Mouse (Mus musculus): ENCODE data around the gene Kmt5c. TPM values are rescaled to one million over a fixed set of nuclear protein-coding genes. Genes with fewer than 3 reads are reported as not detected.

Gene Kmt5c
- polyA plus RNA-seq, 1 experiment from 2014 or later: 57.1 TPM

- Histone ChIP-seq H3K27me3 (replicated peaks; ENCODE audit: control insufficient read depth, insufficient read depth, low read length) (no peaks in the 10 kb centered on the region), H3K4me1 (ENCODE audit: control insufficient read depth, insufficient read depth, low read length) (no peaks in the 10 kb centered on the region), H3K9ac (ENCODE audit: low read length) (no peak overlapping the region), H3K9me3 (replicated peaks; ENCODE audit: control insufficient read depth, low read length) (no peaks in the 10 kb centered on the region), H3K4me2 (ENCODE audit: low read length) (no peak overlapping the region), H3K4me3 (ENCODE audit: low read depth, low read length) (no peak overlapping the region), H3K36me3 (ENCODE audit: control insufficient read depth, insufficient read depth, low read length) (peaks cover 29% of the 10 kb centered on the region), H3K27ac (ENCODE audit: low read depth, low read length) (no peak overlapping the region)
- ATAC-seq (no peak), DNase-seq (ENCODE audit: low spot score) (no peak)
- 83% methylated on average over 3 of the region's 3 CpGs for WGBS
These were observed 20.6 kb upstream of the Kmt5c start for GRCm38 (mm10) chr7:4719276-4719675.

- DNase-seq (ENCODE audit: low spot score) (peak; percentile 63), ATAC-seq (peak; percentile 72; the same call in 1 of the 2 replicates)
- Histone ChIP-seq H3K4me1 (ENCODE audit: control insufficient read depth, insufficient read depth, low read length) (no peaks in the 10 kb centered on the region), H3K4me2 (ENCODE audit: low read length) (peak overlapping the region; percentile 43), H3K9me3 (replicated peaks; ENCODE audit: control insufficient read depth, low read length) (no peaks in the 10 kb centered on the region), H3K36me3 (ENCODE audit: control insufficient read depth, insufficient read depth, low read length) (no peaks in the 10 kb centered on the region), H3K4me3 (ENCODE audit: low read depth, low read length) (peak overlapping the region; percentile 19), H3K9ac (ENCODE audit: low read length) (peak overlapping the region; percentile 42), H3K27me3 (replicated peaks; ENCODE audit: control insufficient read depth, insufficient read depth, low read length) (no peaks in the 10 kb centered on the region), H3K27ac (ENCODE audit: low read depth, low read length) (no peak overlapping the region)
- WGBS: 34% methylated on average over 12 of the region's 12 CpGs
These were observed 16.4 kb upstream of the Kmt5c start for GRCm38 (mm10) chr7:4723508-4723907.

DNA sequence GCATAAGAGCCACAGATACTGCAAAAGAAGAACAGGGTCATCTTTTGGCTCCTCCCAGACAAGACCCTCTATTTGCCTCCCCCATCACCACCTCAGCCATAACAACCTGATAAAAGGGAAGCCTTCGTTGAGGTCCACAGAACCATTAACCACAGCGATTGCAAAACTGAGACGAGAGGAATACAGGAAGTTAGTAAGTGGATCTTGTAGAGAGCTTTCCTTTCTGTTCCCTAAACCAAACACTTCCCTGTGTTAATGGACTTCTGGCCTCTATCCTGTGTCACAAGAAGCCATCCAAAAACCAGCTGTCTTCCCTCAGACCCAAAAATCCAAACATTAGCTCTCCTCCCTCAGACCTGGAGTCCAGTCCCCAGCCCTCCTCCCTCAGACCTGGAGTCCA, 15.6 kb upstream of the Kmt5c start:
- no peaks in the 10 kb centered on the region for H3K27me3 ChIP-seq (replicated peaks; ENCODE audit: control insufficient read depth, insufficient read depth, low read length)
- no peak for ATAC-seq
- no peak for DNase-seq (ENCODE audit: low spot score)
- H3K4me3 ChIP-seq (ENCODE audit: low read depth, low read length): no peak overlapping the region
- no peaks in the 10 kb centered on the region for H3K36me3 ChIP-seq (ENCODE audit: control insufficient read depth, insufficient read depth, low read length)
- no peak overlapping the region for H3K27ac ChIP-seq (ENCODE audit: low read depth, low read length)
- no peak overlapping the region for H3K4me2 ChIP-seq (ENCODE audit: low read length)
- H3K9ac ChIP-seq (ENCODE audit: low read length): no peak overlapping the region
- no peaks in the 10 kb centered on the region for H3K9me3 ChIP-seq (replicated peaks; ENCODE audit: control insufficient read depth, low read length)
- H3K4me1 ChIP-seq (ENCODE audit: control insufficient read depth, insufficient read depth, low read length): no peaks in the 10 kb centered on the region
- WGBS: 87% methylated on average over 3 of the region's 3 CpGs

DNA sequence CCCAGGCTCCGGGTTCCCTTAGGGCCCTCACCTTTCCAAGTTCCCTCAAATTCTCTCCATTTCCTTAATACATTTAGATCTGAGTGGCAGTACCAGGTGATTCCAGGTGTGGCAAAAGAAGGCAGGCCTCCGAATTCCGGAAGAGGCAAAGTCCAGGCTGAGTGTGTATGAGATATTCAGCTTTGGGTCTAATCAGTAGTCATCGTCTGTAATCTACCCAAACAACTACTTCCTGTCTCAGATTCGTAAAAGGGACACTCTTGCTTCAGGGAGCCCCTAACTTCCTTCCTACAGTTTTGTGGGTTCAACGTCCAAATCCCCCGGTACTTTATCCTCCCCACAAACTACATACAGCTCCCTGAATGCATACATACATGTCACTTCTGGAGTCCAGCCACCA, 14.7 kb upstream of the Kmt5c start, which contains the start of gene Tmem150b:
Gene Tmem150b, minus strand, starts transcription at position 81 of the 400 bp plus-strand sequence.
- no peaks in the 10 kb centered on the region for H3K36me3 ChIP-seq (ENCODE audit: control insufficient read depth, insufficient read depth, low read length)
- H3K27ac ChIP-seq (ENCODE audit: low read depth, low read length): no peak within 1 kb of the TSS
- no peaks in the 10 kb centered on the region for H3K4me1 ChIP-seq (ENCODE audit: control insufficient read depth, insufficient read depth, low read length)
- no peaks in the 10 kb centered on the region for H3K9me3 ChIP-seq (replicated peaks; ENCODE audit: control insufficient read depth, low read length)
- 85% methylated on average over 7 of the region's 7 CpGs for WGBS
- ATAC-seq (no peak), DNase-seq (ENCODE audit: low spot score) (no peak)
- no peaks in the 10 kb centered on the region for H3K27me3 ChIP-seq (replicated peaks; ENCODE audit: control insufficient read depth, insufficient read depth, low read length)
- no peak within 1 kb of the TSS for H3K4me3 ChIP-seq (ENCODE audit: low read depth, low read length)
- no peak within 1 kb of the TSS for H3K4me2 ChIP-seq (ENCODE audit: low read length)
- no peak within 1 kb of the TSS for H3K9ac ChIP-seq (ENCODE audit: low read length)

DNA sequence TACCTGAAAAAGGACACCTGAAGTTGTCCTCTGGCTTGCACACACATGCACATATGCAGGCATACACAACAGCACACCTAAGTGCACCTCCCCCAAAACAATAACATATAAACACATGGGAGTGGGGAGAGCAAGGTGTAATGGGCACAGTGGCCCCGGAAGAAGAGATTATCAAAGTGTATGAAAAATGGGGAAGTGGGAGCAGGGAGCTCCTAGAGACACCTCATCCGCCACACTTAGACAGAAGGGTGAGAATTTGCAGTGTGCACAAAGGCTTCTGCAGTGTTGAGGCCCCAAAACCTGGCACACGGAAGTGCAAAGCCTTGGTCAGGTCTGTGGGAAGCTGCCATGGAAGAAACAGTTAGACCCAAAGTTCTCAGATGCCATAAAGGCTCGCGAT, 8.8 kb upstream of the Kmt5c start:
- Histone ChIP-seq H3K4me3 (ENCODE audit: low read depth, low read length) (no peak overlapping the region), H3K27me3 (replicated peaks; ENCODE audit: control insufficient read depth, insufficient read depth, low read length) (no peaks in the 10 kb centered on the region), H3K36me3 (ENCODE audit: control insufficient read depth, insufficient read depth, low read length) (no peaks in the 10 kb centered on the region), H3K9ac (ENCODE audit: low read length) (no peak overlapping the region), H3K9me3 (replicated peaks; ENCODE audit: control insufficient read depth, low read length) (no peaks in the 10 kb centered on the region), H3K4me1 (ENCODE audit: control insufficient read depth, insufficient read depth, low read length) (no peaks in the 10 kb centered on the region), H3K4me2 (ENCODE audit: low read length) (no peak overlapping the region), H3K27ac (ENCODE audit: low read depth, low read length) (no peak overlapping the region)
- DNase-seq (ENCODE audit: low spot score) (no peak), ATAC-seq (no peak)
- WGBS: 88% methylated on average over 5 of the region's 5 CpGs

- H3K4me1 ChIP-seq (ENCODE audit: control insufficient read depth, insufficient read depth, low read length): no peaks in the 10 kb centered on the region
- H3K27ac ChIP-seq (ENCODE audit: low read depth, low read length): no peak overlapping the region
- no peak overlapping the region for H3K4me2 ChIP-seq (ENCODE audit: low read length)
- H3K9ac ChIP-seq (ENCODE audit: low read length): no peak overlapping the region
- no peaks in the 10 kb centered on the region for H3K27me3 ChIP-seq (replicated peaks; ENCODE audit: control insufficient read depth, insufficient read depth, low read length)
- ATAC-seq (no peak), DNase-seq (ENCODE audit: low spot score) (no peak)
- no peaks in the 10 kb centered on the region for H3K36me3 ChIP-seq (ENCODE audit: control insufficient read depth, insufficient read depth, low read length)
- WGBS: 77% methylated on average over 6 of the region's 6 CpGs
- no peak overlapping the region for H3K4me3 ChIP-seq (ENCODE audit: low read depth, low read length)
- H3K9me3 ChIP-seq (replicated peaks; ENCODE audit: control insufficient read depth, low read length): no peaks in the 10 kb centered on the region
These were observed 6.9 kb upstream of the Kmt5c start for GRCm38 (mm10) chr7:4732968-4733392.

DNA sequence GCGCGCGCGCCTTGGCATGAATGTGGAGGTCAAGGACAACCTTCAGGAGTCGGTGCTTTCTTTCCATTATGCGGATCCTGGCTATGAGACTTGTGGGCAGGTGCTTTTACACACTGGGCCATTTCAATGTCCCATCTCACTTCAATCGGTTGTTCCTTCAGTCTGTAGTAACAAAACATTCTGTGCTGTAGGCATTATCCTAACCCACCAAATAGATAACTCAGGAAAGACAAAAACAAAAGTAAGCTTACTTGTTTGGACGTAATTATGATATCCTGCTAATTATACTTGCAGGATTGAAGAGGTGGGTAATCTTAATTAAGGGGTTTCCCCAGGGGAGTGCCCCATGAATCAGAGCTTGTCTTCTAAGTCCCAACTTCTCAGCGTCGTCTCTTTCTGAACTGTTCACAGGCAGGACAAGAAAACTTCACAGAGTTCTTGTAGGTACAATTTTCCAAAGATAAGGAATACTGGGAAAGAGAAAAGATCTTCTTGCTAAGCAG, 823 bp upstream of the Kmt5c start:
- Histone ChIP-seq H3K27me3 (replicated peaks; ENCODE audit: control insufficient read depth, insufficient read depth, low read length) (no peaks in the 10 kb centered on the region), H3K4me1 (ENCODE audit: control insufficient read depth, insufficient read depth, low read length) (peaks cover 21% of the 10 kb centered on the region), H3K27ac (ENCODE audit: low read depth, low read length) (peak overlapping the region; percentile 71), H3K36me3 (ENCODE audit: control insufficient read depth, insufficient read depth, low read length) (no peaks in the 10 kb centered on the region), H3K4me3 (ENCODE audit: low read depth, low read length) (peak overlapping the region; percentile 27), H3K9ac (ENCODE audit: low read length) (peak overlapping the region; percentile 17; the same call in 1 of the 2 replicates), H3K9me3 (replicated peaks; ENCODE audit: control insufficient read depth, low read length) (no peaks in the 10 kb centered on the region), H3K4me2 (ENCODE audit: low read length) (peak overlapping the region; percentile 56)
- 33% methylated on average over 10 of the region's 10 CpGs for WGBS
- DNase-seq (ENCODE audit: low spot score) (no peak), ATAC-seq (no peak)

- peaks cover 8% of the 10 kb centered on the region for H3K36me3 ChIP-seq (ENCODE audit: control insufficient read depth, insufficient read depth, low read length)
- H3K27me3 ChIP-seq (replicated peaks; ENCODE audit: control insufficient read depth, insufficient read depth, low read length): no peaks in the 10 kb centered on the region
- no peaks in the 10 kb centered on the region for H3K9me3 ChIP-seq (replicated peaks; ENCODE audit: control insufficient read depth, low read length)
- WGBS: under 1% methylated on average over 12 of the region's 14 CpGs
- H3K4me1 ChIP-seq (ENCODE audit: control insufficient read depth, insufficient read depth, low read length): peaks cover 21% of the 10 kb centered on the region
- peak overlapping the region; percentile 91 for H3K27ac ChIP-seq (ENCODE audit: low read depth, low read length)
- DNase-seq (ENCODE audit: low spot score) (no peak), ATAC-seq (peak; percentile 35; the same call in 1 of the 2 replicates)
- H3K9ac ChIP-seq (ENCODE audit: low read length): peak overlapping the region; percentile 90
- peak overlapping the region; percentile 68 for H3K4me2 ChIP-seq (ENCODE audit: low read length)
- peak overlapping the region; percentile 67 for H3K4me3 ChIP-seq (ENCODE audit: low read depth, low read length)
These were observed 403 bp downstream of the Kmt5c start for GRCm38 (mm10) chr7:4740309-4740727.

DNA sequence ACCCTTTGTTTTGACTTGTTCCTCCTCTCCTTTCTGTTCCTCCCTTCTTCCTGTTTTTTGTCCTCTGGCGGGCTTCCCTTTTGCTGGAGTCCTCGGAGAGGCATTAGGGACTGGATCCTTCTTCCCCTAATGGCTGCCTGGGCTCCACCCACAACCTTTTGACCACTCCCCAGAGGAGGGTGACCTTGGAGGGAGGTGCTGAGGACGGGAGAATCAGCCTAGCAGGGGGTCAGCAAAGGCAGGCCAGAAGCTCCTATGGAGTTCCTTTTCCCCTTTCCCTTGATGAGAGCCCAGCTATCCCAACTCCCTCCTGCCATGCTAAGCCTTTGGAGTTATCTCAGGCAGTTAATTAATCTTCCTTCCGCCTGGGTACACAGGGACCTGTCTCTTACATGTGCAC, 1.2 kb downstream of the Kmt5c start:
- Histone ChIP-seq H3K27ac (ENCODE audit: low read depth, low read length) (peak overlapping the region; percentile 91), H3K27me3 (replicated peaks; ENCODE audit: control insufficient read depth, insufficient read depth, low read length) (no peaks in the 10 kb centered on the region), H3K4me1 (ENCODE audit: control insufficient read depth, insufficient read depth, low read length) (peaks cover 21% of the 10 kb centered on the region), H3K4me3 (ENCODE audit: low read depth, low read length) (peak overlapping the region; percentile 67), H3K36me3 (ENCODE audit: control insufficient read depth, insufficient read depth, low read length) (peaks cover 17% of the 10 kb centered on the region), H3K9me3 (replicated peaks; ENCODE audit: control insufficient read depth, low read length) (no peaks in the 10 kb centered on the region), H3K4me2 (ENCODE audit: low read length) (peak overlapping the region; percentile 68), H3K9ac (ENCODE audit: low read length) (peak overlapping the region; percentile 90)
- 3% methylated on average over 4 of the region's 4 CpGs for WGBS
- ATAC-seq (no peak), DNase-seq (ENCODE audit: low spot score) (peak; percentile 42)
